Mouse (Mus musculus) mouse embryonic stem cell (cell line): ENCODE results near the gene Gm1527.
"Not testable (repeated sequence)": the region's sequence is repeated elsewhere in the genome, so short reads cannot be mapped to it uniquely, and the experiment has no call there.

Experiments used
- in situ Hi-C, 2 experiments: fragments of 300-500 bp; cut with MboI; formaldehyde crosslinking; loops; 1 replicate in 1 of 2; 3 replicates in 1 of 2; pipeline ENCODE4 v1.14.3; 2019 to 2020; ENCODE audit warnings: low sequenced_read_pairs in 2 of 2, low pct_unique_long_range_greater_than_20kb in 1 of 2, mixed read lengths in 1 of 2; ENCODE audit not compliant: unreplicated experiment in 1 of 2

Gene Gm1527

DNA sequence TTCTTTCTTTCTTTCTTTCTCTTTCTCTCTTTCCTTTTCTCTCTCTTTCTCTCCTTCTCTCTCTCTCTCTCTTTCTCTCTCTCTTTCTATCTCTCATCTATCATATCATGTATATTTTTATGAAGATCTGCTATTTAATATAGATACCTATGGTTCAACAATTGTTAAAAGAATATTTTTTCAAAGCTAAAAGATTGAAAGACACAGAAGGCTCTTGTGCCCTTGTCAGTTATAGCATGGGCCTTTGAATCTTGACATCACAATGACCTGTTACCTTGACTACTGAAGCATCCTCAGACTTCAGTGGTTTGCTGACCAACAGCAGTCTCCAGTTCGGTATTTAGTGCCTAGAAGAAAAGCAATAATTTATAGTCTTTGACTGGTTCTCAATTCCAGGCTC lies at the start of gene Gm1527:
TSS of gene Gm1527 (plus strand) at position 301 of the 400 bp plus-strand sequence.
- in situ Hi-C loops = no loop called here

DNA sequence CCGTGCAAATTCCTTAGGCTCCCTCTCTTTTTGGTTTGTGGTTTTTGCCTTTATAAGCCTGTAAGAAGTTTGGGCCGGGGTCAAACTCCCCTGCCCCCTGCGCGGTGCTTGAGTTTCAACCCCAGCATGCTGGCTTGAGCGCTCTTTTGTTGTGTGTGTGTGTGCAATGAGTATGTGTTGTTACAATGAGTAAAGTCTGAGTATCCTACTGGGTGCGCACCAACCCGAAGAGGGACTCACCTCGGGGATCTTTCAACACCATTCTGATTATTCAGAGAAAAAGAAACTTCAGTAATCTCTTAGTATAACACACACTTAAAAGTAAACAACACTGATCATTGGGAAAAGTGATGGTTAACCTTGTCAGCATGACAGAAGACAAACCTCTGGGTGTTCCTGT lies 49.2 kb upstream of the Gm1527 start:
- in situ Hi-C loops = no loop called here

- in situ Hi-C loops = no loop called here
Observed at GRCm38 (mm10) chr3:28847115-28847514, 45.3 kb upstream of the Gm1527 start.

DNA sequence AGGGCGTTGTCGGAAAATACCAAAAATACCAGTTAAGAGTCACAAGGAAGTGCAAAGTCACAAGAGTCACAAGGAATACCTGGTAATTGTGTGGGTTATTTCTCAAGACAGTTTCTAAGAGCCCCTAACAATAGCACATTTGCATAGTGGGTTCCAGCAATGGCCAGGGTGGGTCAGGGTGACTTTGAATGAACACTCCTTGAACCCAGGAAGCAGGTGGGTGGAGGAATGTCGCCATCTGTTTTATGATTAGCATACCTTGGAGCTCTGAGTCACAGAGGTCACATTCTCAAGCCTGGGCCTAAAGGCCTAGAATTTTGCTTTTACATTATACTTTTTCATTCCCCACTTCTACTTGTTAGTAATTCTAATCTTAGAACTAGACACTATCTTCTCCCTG lies 40.2 kb upstream of the Gm1527 start:
- in situ Hi-C loops = not testable (repeated sequence)

- in situ Hi-C loops = not testable (repeated sequence)
Observed at GRCm38 (mm10) chr3:28859630-28860392, 32.6 kb upstream of the Gm1527 start.

DNA sequence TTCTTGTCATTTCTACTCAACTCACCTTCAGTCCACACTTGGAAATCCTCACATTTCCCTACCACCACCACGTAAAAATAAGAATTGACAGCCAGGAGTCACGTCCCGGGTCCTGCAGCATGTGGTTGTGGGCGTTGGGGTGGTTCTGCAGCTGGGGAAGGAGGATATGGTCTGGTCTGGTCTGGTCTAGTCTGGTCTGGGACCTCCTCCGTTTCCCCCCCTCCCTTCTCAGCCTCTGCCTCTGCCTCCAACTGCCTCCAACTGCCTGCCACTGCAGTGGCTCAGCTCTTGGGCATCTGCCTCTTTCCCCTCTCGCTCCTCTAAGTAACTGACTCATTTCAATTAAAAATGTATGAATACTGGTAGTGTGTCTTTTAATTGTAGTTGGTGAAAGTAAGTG lies 4.5 kb downstream of the Gm1527 start:
- in situ Hi-C loops = not testable (repeated sequence)

GRCm38 (mm10) chr3:28965931-28966330 lies 73.5 kb downstream of the Gm1527 start:
- in situ Hi-C loops = loop anchor here (5.0 to 25.0 kb wide), 2 partner anchors 154 to 404 kb away; no protein-coding TSS in a partner anchor

DNA sequence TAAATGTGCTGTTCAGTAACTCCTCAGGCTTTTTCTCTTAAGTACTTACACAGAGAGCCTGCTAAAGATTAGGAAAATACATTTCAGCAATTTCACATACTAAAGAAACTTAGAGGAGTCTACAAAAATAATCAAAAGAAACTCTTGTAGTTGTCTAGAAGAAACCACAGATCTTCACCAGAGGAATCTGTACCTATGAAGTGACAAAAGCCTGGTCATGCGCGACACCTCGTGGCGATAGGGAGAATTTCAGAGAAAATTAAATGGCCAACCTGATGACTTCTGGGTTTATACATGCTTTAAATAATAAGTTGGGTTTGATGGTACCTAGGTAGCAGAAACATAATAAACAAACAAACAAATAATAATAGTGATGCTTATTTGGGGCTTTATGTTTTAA lies 76.4 kb downstream of the Gm1527 start:
- in situ Hi-C loops = loop anchor here (5.0 to 25.0 kb wide), 2 partner anchors 157 to 407 kb away; no protein-coding TSS in a partner anchor
